Mouse (Mus musculus) natural killer cell, adult 2 months (primary cell): Measurements from ENCODE around the gene Ccer2.

ENCODE experiments used
- DNase-seq, 2 experiments: peaks; one replicate each; pipeline ENCODE4 v3.0.0; 2022; ENCODE audit warnings: low spot score in 2 of 2

The Ccer2 gene

GRCm38 (mm10) chr7:28749935-28750334 is 6.0 kb upstream of the Ccer2 start:
- DNase-seq: no peak

GRCm38 (mm10) chr7:28758623-28759022 is 2.6 kb downstream of the Ccer2 start:
- DNase-seq: no peak

- DNase-seq: no peak
These were observed 5.9 kb downstream of the Ccer2 start for GRCm38 (mm10) chr7:28761907-28762306.

GRCm38 (mm10) chr7:28765211-28765610 is 9.2 kb downstream of the Ccer2 start:
- no peak for DNase-seq

- DNase-seq: peak; percentile 98 to 99
These were observed 10.4 kb downstream of the Ccer2 start, which contains the start of gene Sirt2 for GRCm38 (mm10) chr7:28766173-28766879. Sirt2 (plus strand) TSS chr7:28766735.

GRCm38 (mm10) chr7:28766910-28767309 is 10.9 kb downstream of the Ccer2 start:
- no peak for DNase-seq

- DNase-seq: no peak
These were observed 11.5 kb downstream of the Ccer2 start, which contains the start of gene Nfkbib for GRCm38 (mm10) chr7:28767462-28767965. Nfkbib (minus strand) TSS chr7:28767512.

GRCm38 (mm10) chr7:28769414-28769958 is 13.5 kb downstream of the Ccer2 start:
- no peak for DNase-seq

- DNase-seq: no peak
These were observed 14.3 kb downstream of the Ccer2 start for GRCm38 (mm10) chr7:28770309-28770708.

GRCm38 (mm10) chr7:28771867-28772266 is 15.9 kb downstream of the Ccer2 start:
- DNase-seq: no peak

- no peak for DNase-seq
These were observed 17.2 kb downstream of the Ccer2 start for GRCm38 (mm10) chr7:28773163-28773562.

GRCm38 (mm10) chr7:28774164-28774563 is 18.2 kb downstream of the Ccer2 start:
- DNase-seq: no peak

- no peak for DNase-seq
These were observed 19.2 kb downstream of the Ccer2 start for GRCm38 (mm10) chr7:28775129-28775528.

- no peak for DNase-seq
These were observed 22.9 kb downstream of the Ccer2 start for GRCm38 (mm10) chr7:28778825-28779224.

GRCm38 (mm10) chr7:28780067-28780658 is 24.2 kb downstream of the Ccer2 start:
- DNase-seq: peak; percentile 89

GRCm38 (mm10) chr7:28780857-28781256 is 24.9 kb downstream of the Ccer2 start:
- no peak for DNase-seq

GRCm38 (mm10) chr7:28781261-28781663 is 25.3 kb downstream of the Ccer2 start:
- DNase-seq: peak; percentile 78 to 80

GRCm38 (mm10) chr7:28785161-28785560 is 29.2 kb downstream of the Ccer2 start:
- DNase-seq: no peak

GRCm38 (mm10) chr7:28787884-28788283 is 31.9 kb downstream of the Ccer2 start:
- DNase-seq: no peak

GRCm38 (mm10) chr7:28788307-28789195 is 32.6 kb downstream of the Ccer2 start, which contains the start of gene Rinl:
Rinl (plus strand) TSS chr7:28788969.
- DNase-seq: peak; percentile 42 to 80

GRCm38 (mm10) chr7:28789235-28789634 is 33.3 kb downstream of the Ccer2 start:
- DNase-seq: no peak
